Mouse (Mus musculus): ENCODE results near the gene 2010300C02Rik. TPM values are rescaled to one million over a fixed set of nuclear protein-coding genes. Genes with fewer than 3 reads are reported as not detected.

2010300C02Rik gene
- polyA plus RNA-seq, 1 experiment from 2014 or later, result 0.27 TPM

GRCm38 (mm10) chr1:37656017-37656416 is 63.9 kb downstream of the 2010300C02Rik start:
- 0 out of 2 replicates have a peak, but pooled peaks cover 9% of the 10 kb centered on the region for H3K9me3 ChIP-seq (replicated peaks)
- H3K27me3 ChIP-seq (replicated peaks), result no peaks in the 10 kb centered on the region
- WGBS (ENCODE audit: insufficient replicate concordance), result 77% methylated on average over 2 of the region's 2 CpGs
- H3K4me2 ChIP-seq, result no peak overlapping the region
- no peak overlapping the region for H3K27ac ChIP-seq
- no peak overlapping the region for H3K9ac ChIP-seq
- H3K4me3 ChIP-seq, result no peak overlapping the region
- peaks cover 3% of the 10 kb centered on the region; the same call in 1 of the 2 replicates for H3K4me1 ChIP-seq
- H3K36me3 ChIP-seq, result no peaks in the 10 kb centered on the region
- ATAC-seq, result no peak

GRCm38 (mm10) chr1:37653992-37654391 is 65.9 kb downstream of the 2010300C02Rik start:
- Histone ChIP-seq H3K4me2 (no peak overlapping the region), H3K27ac (no peak overlapping the region), H3K4me1 (peaks cover 3% of the 10 kb centered on the region; the same call in 1 of the 2 replicates), H3K9me3 (replicated peaks) (0 out of 2 replicates have a peak, but pooled peaks cover 9% of the 10 kb centered on the region), H3K27me3 (replicated peaks) (0 out of 2 replicates have a peak, but pooled peaks cover 2% of the 10 kb centered on the region), H3K36me3 (no peaks in the 10 kb centered on the region), H3K9ac (no peak overlapping the region), H3K4me3 (no peak overlapping the region)
- no peak for ATAC-seq
- WGBS (ENCODE audit: insufficient replicate concordance), result 66% methylated on average over 5 of the region's 5 CpGs

- H3K4me2 ChIP-seq, result no peak overlapping the region
- H3K27me3 ChIP-seq (replicated peaks), result 0 out of 2 replicates have a peak, but pooled peaks cover 2% of the 10 kb centered on the region
- no peak overlapping the region for H3K9ac ChIP-seq
- H3K9me3 ChIP-seq (replicated peaks), result no peaks in the 10 kb centered on the region
- H3K4me3 ChIP-seq, result no peak overlapping the region
- WGBS (ENCODE audit: insufficient replicate concordance), result 66% methylated on average over 10 of the region's 10 CpGs
- no peak overlapping the region for H3K27ac ChIP-seq
- no peaks in the 10 kb centered on the region for H3K36me3 ChIP-seq
- ATAC-seq, result no peak
- peaks cover 8% of the 10 kb centered on the region; the same call in 1 of the 2 replicates for H3K4me1 ChIP-seq
These were observed 72.8 kb downstream of the 2010300C02Rik start for GRCm38 (mm10) chr1:37647066-37647465.

GRCm38 (mm10) chr1:37644501-37644900 is 75.4 kb downstream of the 2010300C02Rik start:
- peak overlapping the region; percentile 16; the same call in 1 of the 2 replicates for H3K27ac ChIP-seq
- no peak overlapping the region for H3K4me2 ChIP-seq
- no peak for ATAC-seq
- H3K4me3 ChIP-seq, result no peak overlapping the region
- 82% methylated on average over 16 of the region's 16 CpGs for WGBS (ENCODE audit: insufficient replicate concordance)
- no peaks in the 10 kb centered on the region for H3K36me3 ChIP-seq
- no peak overlapping the region for H3K9ac ChIP-seq
- no peaks in the 10 kb centered on the region for H3K9me3 ChIP-seq (replicated peaks)
- peaks cover 8% of the 10 kb centered on the region; the same call in 1 of the 2 replicates for H3K4me1 ChIP-seq
- no peaks in the 10 kb centered on the region for H3K27me3 ChIP-seq (replicated peaks)

- Histone ChIP-seq H3K9ac (no peak overlapping the region), H3K36me3 (no peaks in the 10 kb centered on the region), H3K9me3 (replicated peaks) (no peaks in the 10 kb centered on the region), H3K27ac (peak overlapping the region; percentile 16; the same call in 1 of the 2 replicates), H3K4me3 (no peak overlapping the region), H3K4me2 (no peak overlapping the region), H3K4me1 (peaks cover 11% of the 10 kb centered on the region; the same call in 1 of the 2 replicates), H3K27me3 (replicated peaks) (no peaks in the 10 kb centered on the region)
- 57% methylated on average over 5 of the region's 5 CpGs for WGBS (ENCODE audit: insufficient replicate concordance)
- peak; percentile 59; the same call in 1 of the 2 replicates for ATAC-seq
These were observed 76.0 kb downstream of the 2010300C02Rik start for GRCm38 (mm10) chr1:37643794-37644365.

GRCm38 (mm10) chr1:37641361-37641760 is 78.5 kb downstream of the 2010300C02Rik start:
- no peak overlapping the region for H3K4me2 ChIP-seq
- peaks cover 11% of the 10 kb centered on the region; the same call in 1 of the 2 replicates for H3K4me1 ChIP-seq
- no peak for ATAC-seq
- 0 out of 2 replicates have a peak, but pooled peaks cover 3% of the 10 kb centered on the region for H3K27me3 ChIP-seq (replicated peaks)
- H3K36me3 ChIP-seq, result no peaks in the 10 kb centered on the region
- no peaks in the 10 kb centered on the region for H3K9me3 ChIP-seq (replicated peaks)
- WGBS (ENCODE audit: insufficient replicate concordance), result 84% methylated on average over 11 of the region's 11 CpGs
- no peak overlapping the region for H3K9ac ChIP-seq
- no peak overlapping the region for H3K27ac ChIP-seq
- no peak overlapping the region for H3K4me3 ChIP-seq

GRCm38 (mm10) chr1:37639101-37639500 is 80.8 kb downstream of the 2010300C02Rik start:
- Histone ChIP-seq H3K4me1 (peaks cover 7% of the 10 kb centered on the region; the same call in 1 of the 2 replicates), H3K4me2 (peak overlapping the region; percentile 30), H3K4me3 (no peak overlapping the region), H3K36me3 (no peaks in the 10 kb centered on the region), H3K27me3 (replicated peaks) (0 out of 2 replicates have a peak, but pooled peaks cover 3% of the 10 kb centered on the region), H3K9ac (no peak overlapping the region), H3K9me3 (replicated peaks) (no peaks in the 10 kb centered on the region), H3K27ac (no peak overlapping the region)
- 16% methylated on average over 10 of the region's 10 CpGs for WGBS (ENCODE audit: insufficient replicate concordance)
- ATAC-seq, result 0 out of 2 replicates have a peak, but pooled peaks have one; percentile 21

GRCm38 (mm10) chr1:37638560-37638959 is 81.3 kb downstream of the 2010300C02Rik start:
- Histone ChIP-seq H3K9ac (no peak overlapping the region), H3K9me3 (replicated peaks) (no peaks in the 10 kb centered on the region), H3K4me1 (0 out of 2 replicates have a peak, but pooled peaks cover 3% of the 10 kb centered on the region), H3K36me3 (no peaks in the 10 kb centered on the region), H3K27ac (no peak overlapping the region), H3K4me2 (no peak overlapping the region), H3K27me3 (replicated peaks) (0 out of 2 replicates have a peak, but pooled peaks cover 3% of the 10 kb centered on the region), H3K4me3 (no peak overlapping the region)
- 58% methylated on average over 9 of the region's 9 CpGs for WGBS (ENCODE audit: insufficient replicate concordance)
- no peak for ATAC-seq

- WGBS (ENCODE audit: insufficient replicate concordance), result 49% methylated on average over 11 of the region's 11 CpGs
- Histone ChIP-seq H3K4me3 (no peak overlapping the region), H3K27ac (no peak overlapping the region), H3K9me3 (replicated peaks) (no peaks in the 10 kb centered on the region), H3K4me1 (0 out of 2 replicates have a peak, but pooled peaks cover 3% of the 10 kb centered on the region), H3K9ac (no peak overlapping the region), H3K27me3 (replicated peaks) (0 out of 2 replicates have a peak, but pooled peaks cover 3% of the 10 kb centered on the region), H3K4me2 (no peak overlapping the region), H3K36me3 (no peaks in the 10 kb centered on the region)
- ATAC-seq, result no peak
These were observed 82.3 kb downstream of the 2010300C02Rik start for GRCm38 (mm10) chr1:37637571-37637970.

GRCm38 (mm10) chr1:37636824-37637223 is 83.1 kb downstream of the 2010300C02Rik start:
- ATAC-seq, result no peak
- H3K9me3 ChIP-seq (replicated peaks), result no peaks in the 10 kb centered on the region
- H3K4me2 ChIP-seq, result no peak overlapping the region
- no peak overlapping the region for H3K9ac ChIP-seq
- H3K4me1 ChIP-seq, result 0 out of 2 replicates have a peak, but pooled peaks cover 3% of the 10 kb centered on the region
- H3K27me3 ChIP-seq (replicated peaks), result 0 out of 2 replicates have a peak, but pooled peaks cover 3% of the 10 kb centered on the region
- H3K36me3 ChIP-seq, result no peaks in the 10 kb centered on the region
- WGBS (ENCODE audit: insufficient replicate concordance), result 77% methylated on average over 5 of the region's 5 CpGs
- no peak overlapping the region for H3K4me3 ChIP-seq
- H3K27ac ChIP-seq, result no peak overlapping the region

- Histone ChIP-seq H3K4me3 (no peak overlapping the region), H3K4me2 (no peak overlapping the region), H3K36me3 (no peaks in the 10 kb centered on the region), H3K4me1 (0 out of 2 replicates have a peak, but pooled peaks cover 3% of the 10 kb centered on the region), H3K27me3 (replicated peaks) (0 out of 2 replicates have a peak, but pooled peaks cover 3% of the 10 kb centered on the region), H3K9me3 (replicated peaks) (no peaks in the 10 kb centered on the region), H3K27ac (no peak overlapping the region), H3K9ac (no peak overlapping the region)
- WGBS (ENCODE audit: insufficient replicate concordance), result 33% methylated on average over 2 of the region's 2 CpGs
- no peak for ATAC-seq
These were observed 83.7 kb downstream of the 2010300C02Rik start for GRCm38 (mm10) chr1:37636169-37636568.

- no peak overlapping the region for H3K4me2 ChIP-seq
- H3K4me3 ChIP-seq, result no peak overlapping the region
- H3K9me3 ChIP-seq (replicated peaks), result no peaks in the 10 kb centered on the region
- no peak overlapping the region for H3K9ac ChIP-seq
- no peak overlapping the region for H3K27ac ChIP-seq
- 0 out of 2 replicates have a peak, but pooled peaks cover 3% of the 10 kb centered on the region for H3K4me1 ChIP-seq
- no peaks in the 10 kb centered on the region for H3K36me3 ChIP-seq
- H3K27me3 ChIP-seq (replicated peaks), result 0 out of 2 replicates have a peak, but pooled peaks cover 3% of the 10 kb centered on the region
- no peak for ATAC-seq
- WGBS (ENCODE audit: insufficient replicate concordance), result 51% methylated on average over 7 of the region's 7 CpGs
These were observed 84.2 kb downstream of the 2010300C02Rik start for GRCm38 (mm10) chr1:37635716-37636115.

Measured in liver, embryonic 12.5 days (tissue).